Mouse (Mus musculus): ENCODE results near the gene Atp5mpl.

DNA sequence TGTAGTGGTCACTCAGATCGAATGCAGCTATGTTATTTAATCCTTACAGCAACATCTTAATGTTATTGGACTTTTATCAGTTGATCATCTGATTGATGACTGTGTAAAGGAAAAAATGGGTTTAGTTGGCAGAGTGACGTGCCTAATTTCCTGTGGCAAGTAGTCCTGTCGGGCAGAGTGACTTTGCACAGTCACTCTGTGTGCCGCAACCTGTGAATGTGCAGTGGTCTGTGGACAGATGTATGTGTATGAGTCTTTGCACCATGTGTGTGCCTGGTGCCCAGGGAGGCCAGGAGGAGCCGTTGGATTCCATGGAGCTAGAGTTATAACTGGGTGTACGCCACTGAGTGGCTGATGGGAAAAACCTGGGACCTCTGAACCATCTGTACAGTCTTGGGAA lies 7.8 kb upstream of the Atp5mpl start:
- no peak for TF ChIP-seq POLR2A (IDR thresholded peaks at IDR 0.05; ENCODE audit: insufficient read depth, low read length)
- no peak for TF ChIP-seq CTCF (IDR thresholded peaks at IDR 0.05; ENCODE audit: low read depth, low read length)
